ENCODE assay signal across 16 mouse cellular contexts in genomic region chr3:135843707-135844106, GRCm38 (mm10). TPM values are rescaled to one million over a fixed set of nuclear protein-coding genes. Genes with fewer than 3 reads are reported as not detected.
A peak's percentile ranks its signal among the peaks of the same experiment; 100 is the strongest.
DNase-seq lines count a peak whose midpoint lies in the region; ATAC-seq and TF ChIP-seq lines count a peak whose summit lies in the region.
"Had no signal": no experiment of that assay in that cellular context is flagged by ENCODE, and none has a peak within 500 bp of the region (broad histone marks: within the 10 kb centered on the region; RNA-seq: fewer than 3 reads in every experiment).

No protein-coding gene starts in this region.

- TF ChIP-seq POLR2A in heart, adult 2 months (IDR thresholded peaks at IDR 0.05; ENCODE audit: insufficient read depth, low read depth, low read length): no peak

- DNase-seq in heart, adult 2 months: no peak
- DNase-seq in kidney, adult 8-10 months: no peak
- DNase-seq in heart, postnatal 0 days (ENCODE audit: low spot score): no peak
- DNase-seq in frontal cortex, postnatal 10 days (ENCODE audit: low spot score in 2 of 2): no peak
- DNase-seq in left cerebral cortex, postnatal 10 days (ENCODE audit: extremely low spot score in 1 of 2, low spot score in 2 of 2): no peak
- DNase-seq: adrenal gland, postnatal 14 days; cerebellum, postnatal 36 days; layer of hippocampus, adult 9-11 months; lung, adult 2 months; thymus, adult 18-20 months had no signal

- peak overlapping the region; percentile 52 for H3K27ac ChIP-seq in heart, embryonic 11.5 days (ENCODE audit: low read depth, low read length)
- no peak overlapping the region for H3K27ac ChIP-seq in heart, adult 2 months
- no peak overlapping the region for H3K27ac ChIP-seq in kidney, embryonic 15.5 days
- H3K27ac ChIP-seq in heart, postnatal 0 days (ENCODE audit: low read depth): no peak overlapping the region
- H3K27ac ChIP-seq: embryonic facial prominence, embryonic 13.5 days; forebrain, embryonic 13.5 days; kidney, postnatal 0 days had no signal

- no peak for TF ChIP-seq CTCF in heart, adult 2 months (IDR thresholded peaks at IDR 0.05)
- TF ChIP-seq CTCF in heart, postnatal 0 days (IDR thresholded peaks at IDR 0.05; ENCODE audit: low read depth): no peak

- 13% methylated on average over 8 of the region's 8 CpGs for WGBS in heart, embryonic 11.5 days (ENCODE audit: insufficient replicate concordance)
- 39% methylated on average over 8 of the region's 8 CpGs for WGBS in heart, adult 2 months
- WGBS in kidney, embryonic 15.5 days: 90% methylated on average over 8 of the region's 8 CpGs
- 21% methylated on average over 8 of the region's 8 CpGs for WGBS in heart, postnatal 0 days

- intact Hi-C loops in heart, adult 2 months (cut with DNase I): no loop called here
- intact Hi-C loops in left cerebral cortex, postnatal 10 days (cut with DNase I): no loop called here

- no peak for TF ChIP-seq EP300 in heart, adult 2 months (IDR thresholded peaks at IDR 0.05; ENCODE audit: insufficient read depth, low read depth, low read length)
- TF ChIP-seq EP300 in heart, postnatal 0 days (IDR thresholded peaks at IDR 0.05; ENCODE audit: low read depth): 0 out of 2 replicates have a peak, but pooled peaks have one; percentile 24

- H3K27me3 ChIP-seq in heart, embryonic 11.5 days (ENCODE audit: control insufficient read depth, insufficient read depth, low read length): no peaks in the 10 kb centered on the region
- H3K27me3 ChIP-seq in heart, adult 2 months (ENCODE audit: control insufficient read depth, insufficient read depth, low read length): no peaks in the 10 kb centered on the region
- no peaks in the 10 kb centered on the region for H3K27me3 ChIP-seq in kidney, embryonic 15.5 days
- H3K27me3 ChIP-seq in heart, postnatal 0 days (ENCODE audit: control insufficient read depth, insufficient read depth, low read length): no peaks in the 10 kb centered on the region
- H3K27me3 ChIP-seq: embryonic facial prominence, embryonic 13.5 days; forebrain, embryonic 13.5 days had no signal

- peak; percentile 98 for ATAC-seq in heart, embryonic 11.5 days (replicated peaks; ENCODE audit: insufficient number of reproducible peaks, low FRiP score, low TSS enrichment)
- 0 out of 2 replicates have a peak, but pooled peaks have one; percentile 53 for ATAC-seq in kidney, embryonic 15.5 days (replicated peaks; ENCODE audit: low FRiP score)
- ATAC-seq in heart, postnatal 0 days (ENCODE audit: insufficient read depth, low read depth): no peak
- peak; percentile 83 for ATAC-seq in megakaryocyte progenitor cell, adult 5-6 weeks (replicated peaks; ENCODE audit: poor library complexity)
- ATAC-seq: forebrain, embryonic 13.5 days had no signal

- H3K9ac ChIP-seq in heart, embryonic 11.5 days (ENCODE audit: low read depth, low read length): no peak overlapping the region; the same call in 1 of the 2 replicates
- no peak overlapping the region for H3K9ac ChIP-seq in heart, adult 2 months (ENCODE audit: low read depth, low read length)
- no peak overlapping the region for H3K9ac ChIP-seq in kidney, embryonic 15.5 days
- H3K9ac ChIP-seq in heart, postnatal 0 days (replicated peaks; ENCODE audit: low read depth, low read length): no peak overlapping the region
- H3K9ac ChIP-seq: embryonic facial prominence, embryonic 13.5 days; forebrain, embryonic 13.5 days had no signal

- H3K4me3 ChIP-seq in heart, embryonic 11.5 days (ENCODE audit: low read depth, low read length): no peak overlapping the region
- no peak overlapping the region for H3K4me3 ChIP-seq in heart, adult 2 months
- no peak overlapping the region for H3K4me3 ChIP-seq in kidney, embryonic 15.5 days (replicated peaks)
- no peak overlapping the region for H3K4me3 ChIP-seq in heart, postnatal 0 days (ENCODE audit: low read depth, low read length)
- H3K4me3 ChIP-seq: embryonic facial prominence, embryonic 13.5 days; forebrain, embryonic 13.5 days had no signal

- no peaks in the 10 kb centered on the region for H3K36me3 ChIP-seq in heart, embryonic 11.5 days (ENCODE audit: control insufficient read depth, insufficient read depth, low read length)
- no peaks in the 10 kb centered on the region for H3K36me3 ChIP-seq in heart, adult 2 months (ENCODE audit: control insufficient read depth, insufficient read depth, low read length)
- H3K36me3 ChIP-seq in kidney, embryonic 15.5 days: no peaks in the 10 kb centered on the region
- H3K36me3 ChIP-seq in heart, postnatal 0 days (replicated peaks; ENCODE audit: control insufficient read depth, insufficient read depth, low read length): no peaks in the 10 kb centered on the region
- H3K36me3 ChIP-seq: embryonic facial prominence, embryonic 13.5 days had no signal

- H3K4me2 ChIP-seq in heart, embryonic 11.5 days: peak overlapping the region; percentile 47
- H3K4me2 ChIP-seq in kidney, embryonic 15.5 days: no peak overlapping the region
- peak overlapping the region; percentile 28; the same call in 1 of the 2 replicates for H3K4me2 ChIP-seq in heart, postnatal 0 days (ENCODE audit: low read depth, low read length)
- H3K4me2 ChIP-seq: embryonic facial prominence, embryonic 13.5 days; forebrain, embryonic 13.5 days had no signal

- H3K9me3 ChIP-seq in heart, embryonic 11.5 days (replicated peaks; ENCODE audit: control insufficient read depth, low read length): no peaks in the 10 kb centered on the region
- H3K9me3 ChIP-seq in kidney, embryonic 15.5 days (replicated peaks): no peaks in the 10 kb centered on the region
- no peaks in the 10 kb centered on the region for H3K9me3 ChIP-seq in heart, postnatal 0 days (replicated peaks; ENCODE audit: control insufficient read depth, low read length)
- H3K9me3 ChIP-seq: embryonic facial prominence, embryonic 13.5 days; forebrain, embryonic 13.5 days had no signal

- peaks cover 11% of the 10 kb centered on the region for H3K4me1 ChIP-seq in heart, embryonic 11.5 days (ENCODE audit: control insufficient read depth, insufficient read depth, low read length)
- no peaks in the 10 kb centered on the region for H3K4me1 ChIP-seq in heart, adult 2 months (ENCODE audit: control insufficient read depth, insufficient read depth, low read length)
- H3K4me1 ChIP-seq in kidney, embryonic 15.5 days: peaks cover 10% of the 10 kb centered on the region; the same call in 1 of the 2 replicates
- peaks cover 3% of the 10 kb centered on the region; the same call in 1 of the 2 replicates for H3K4me1 ChIP-seq in heart, postnatal 0 days (ENCODE audit: control insufficient read depth, insufficient read depth)
- H3K4me1 ChIP-seq: embryonic facial prominence, embryonic 13.5 days; forebrain, embryonic 13.5 days had no signal

- no peaks in the 10 kb centered on the region for H3K79me2 ChIP-seq in heart, adult 2 months (replicated peaks; ENCODE audit: control insufficient read depth, insufficient read depth, low read length)

RNA-seq across cellular contexts. Expression of gene Slc39a8, which starts 18.6 kb away (rescaled TPM):
- polyA plus RNA-seq in heart, embryonic 11.5 days (2014; fragmentation: Nextera tagmentation; extraction: Ambion mirVana): 45.8 and 51.7 TPM in 2 replicates
- total RNA-seq in heart, adult 2 months (2021): 1 to 10 TPM; 5.3 to 7.1 TPM
- polyA plus RNA-seq in heart, adult 2 months (2012; rRNA removed): 2.8 and 4.6 TPM in 2 replicates
- polyA plus RNA-seq in kidney, embryonic 15.5 days (2015; fragmentation: Nextera tagmentation; extraction: Ambion mirVana): 15.3 and 16.7 TPM in 2 replicates
- total RNA-seq in heart, postnatal 0 days (2014; rRNA removed; ENCODE audit: low replicate concordance): 12.8 and 14.4 TPM in 2 replicates
- polyA plus RNA-seq in heart, postnatal 0 days (2015; fragmentation: Nextera tagmentation; extraction: Ambion mirVana): 9.9 and 10.2 TPM in 2 replicates
- 16.8 and 20.6 TPM in 2 replicates for total RNA-seq in megakaryocyte progenitor cell, adult 5-6 weeks (2015)
- 13.5 and 14.4 TPM in 2 replicates for total RNA-seq in megakaryocyte progenitor cell, adult 5-6 weeks (2017)
- total RNA-seq in left cerebral cortex, postnatal 10 days (2021): 10 to 100 TPM in 1 of 2 experiments, 1 to 10 TPM in 1; 9.3 to 11.0 TPM
